8 mouse cellular contexts compared by ENCODE assay signal in the genomic region with DNA sequence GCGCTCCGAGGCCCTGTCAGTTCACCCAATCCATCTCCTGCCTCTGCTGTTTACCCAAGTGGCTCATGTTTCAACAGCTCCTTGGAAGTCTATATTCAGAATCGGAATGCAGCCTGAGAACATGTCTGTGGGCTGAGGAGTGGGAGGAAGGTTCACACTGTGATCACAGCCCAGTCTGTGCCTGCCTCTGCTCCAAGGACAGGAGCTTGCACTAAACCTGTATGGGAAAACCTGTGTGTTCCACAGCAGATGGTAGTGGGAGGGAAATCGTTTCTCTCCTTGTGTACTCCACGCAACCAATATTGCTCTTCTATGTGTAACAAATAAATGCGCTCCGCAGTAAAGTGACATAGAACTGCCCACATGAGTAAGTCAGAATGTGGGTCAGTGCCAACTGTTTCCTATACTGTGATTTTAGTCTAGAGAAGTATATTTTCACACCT.
DNase-seq lines count a peak whose midpoint lies in the region; ATAC-seq lines count a peak whose summit lies in the region.
"Had no signal": no experiment of that assay in that cellular context is flagged by ENCODE, and none has a peak within 500 bp of the region (broad histone marks: within the 10 kb centered on the region; RNA-seq: fewer than 3 reads in every experiment).

No protein-coding gene starts in this region.

- H3K27ac ChIP-seq in midbrain, embryonic 10.5 days (replicated peaks), result 0 out of 2 replicates have a peak overlapping the region, but pooled peaks have one; percentile 29
- H3K27ac ChIP-seq in midbrain, embryonic 16.5 days (ENCODE audit: low read length), result no peak overlapping the region
- peak overlapping the region; percentile 28; the same call in 1 of the 2 replicates for H3K27ac ChIP-seq in embryonic facial prominence, embryonic 14.5 days (replicated peaks; ENCODE audit: low read depth, low read length)
- H3K27ac ChIP-seq in hindbrain, embryonic 14.5 days, result no peak overlapping the region
- H3K27ac ChIP-seq: liver, embryonic 14.5 days had no signal

- H3K4me3 ChIP-seq in midbrain, embryonic 10.5 days, result no peak overlapping the region
- no peak overlapping the region for H3K4me3 ChIP-seq in midbrain, embryonic 16.5 days (ENCODE audit: low read depth, low read length)
- H3K4me3 ChIP-seq in embryonic facial prominence, embryonic 14.5 days (ENCODE audit: low read depth, low read length), result no peak overlapping the region
- H3K4me3 ChIP-seq in hindbrain, embryonic 14.5 days (replicated peaks; ENCODE audit: low read length), result no peak overlapping the region

- no peaks in the 10 kb centered on the region for H3K9me3 ChIP-seq in midbrain, embryonic 10.5 days (replicated peaks)
- no peaks in the 10 kb centered on the region for H3K9me3 ChIP-seq in midbrain, embryonic 16.5 days (replicated peaks; ENCODE audit: control insufficient read depth, low read length, poor library complexity, severe bottlenecking)
- no peaks in the 10 kb centered on the region for H3K9me3 ChIP-seq in embryonic facial prominence, embryonic 14.5 days (ENCODE audit: control insufficient read depth, low read length)
- H3K9me3 ChIP-seq in hindbrain, embryonic 14.5 days (ENCODE audit: control insufficient read depth, low read length), result no peaks in the 10 kb centered on the region

- WGBS in midbrain, embryonic 10.5 days, result 62% methylated on average over 7 of the region's 7 CpGs
- 57% methylated on average over 7 of the region's 7 CpGs for WGBS in midbrain, embryonic 16.5 days
- WGBS in embryonic facial prominence, embryonic 14.5 days, result 47% methylated on average over 7 of the region's 7 CpGs
- 57% methylated on average over 7 of the region's 7 CpGs for WGBS in hindbrain, embryonic 14.5 days

- DNase-seq in midbrain, embryonic 10.5 days (ENCODE audit: low spot score), result peak; percentile 16
- peak; percentile 62 for DNase-seq in embryonic facial prominence, embryonic 14.5 days (ENCODE audit: low spot score)
- no peak for DNase-seq in hindbrain, embryonic 14.5 days (ENCODE audit: low spot score)
- DNase-seq in lung, postnatal 36 days, result peak; percentile 5
- no peak for DNase-seq in adrenal gland, adult 8-10 months
- no peak for DNase-seq in cerebellum, adult 18-20 months

- H3K4me1 ChIP-seq in midbrain, embryonic 10.5 days, result peaks cover 37% of the 10 kb centered on the region
- no peaks in the 10 kb centered on the region for H3K4me1 ChIP-seq in midbrain, embryonic 16.5 days (ENCODE audit: control insufficient read depth, insufficient read depth, low read length)
- H3K4me1 ChIP-seq in embryonic facial prominence, embryonic 14.5 days (ENCODE audit: control insufficient read depth, insufficient read depth, low read length), result no peaks in the 10 kb centered on the region; the same call in 1 of the 2 replicates
- no peaks in the 10 kb centered on the region for H3K4me1 ChIP-seq in hindbrain, embryonic 14.5 days (replicated peaks; ENCODE audit: control insufficient read depth, insufficient read depth, low read length)

- ATAC-seq in midbrain, embryonic 16.5 days, result no peak
- peak; percentile 81 for ATAC-seq in embryonic facial prominence, embryonic 14.5 days (ENCODE audit: low read depth)
- ATAC-seq in hindbrain, embryonic 14.5 days (ENCODE audit: low FRiP score), result 0 out of 2 replicates have a peak, but pooled peaks have one; percentile 40

- no peak overlapping the region for H3K9ac ChIP-seq in midbrain, embryonic 16.5 days (ENCODE audit: low read depth, low read length)
- H3K9ac ChIP-seq in embryonic facial prominence, embryonic 14.5 days (ENCODE audit: low read depth, low read length), result no peak overlapping the region
- H3K9ac ChIP-seq in hindbrain, embryonic 14.5 days, result no peak overlapping the region
- H3K9ac ChIP-seq: liver, embryonic 14.5 days had no signal

- no peaks in the 10 kb centered on the region for H3K36me3 ChIP-seq in midbrain, embryonic 10.5 days
- no peaks in the 10 kb centered on the region for H3K36me3 ChIP-seq in midbrain, embryonic 16.5 days (ENCODE audit: control insufficient read depth, insufficient read depth, low read length)
- no peaks in the 10 kb centered on the region for H3K36me3 ChIP-seq in embryonic facial prominence, embryonic 14.5 days (ENCODE audit: control insufficient read depth, insufficient read depth, low read length)
- no peaks in the 10 kb centered on the region for H3K36me3 ChIP-seq in hindbrain, embryonic 14.5 days (replicated peaks; ENCODE audit: control insufficient read depth, insufficient read depth)

- H3K4me2 ChIP-seq in midbrain, embryonic 16.5 days (ENCODE audit: low read length), result no peak overlapping the region
- H3K4me2 ChIP-seq in embryonic facial prominence, embryonic 14.5 days (ENCODE audit: low read depth, low read length), result no peak overlapping the region
- no peak overlapping the region for H3K4me2 ChIP-seq in hindbrain, embryonic 14.5 days (replicated peaks)

- peaks cover 17% of the 10 kb centered on the region; the same call in 1 of the 2 replicates for H3K27me3 ChIP-seq in midbrain, embryonic 10.5 days (ENCODE audit: low read depth, poor library complexity, severe bottlenecking)
- H3K27me3 ChIP-seq in midbrain, embryonic 16.5 days (ENCODE audit: control insufficient read depth, insufficient read depth, low read depth, low read length), result no peaks in the 10 kb centered on the region
- H3K27me3 ChIP-seq in embryonic facial prominence, embryonic 14.5 days (replicated peaks; ENCODE audit: control insufficient read depth, insufficient read depth, low read length), result no peaks in the 10 kb centered on the region
- H3K27me3 ChIP-seq in hindbrain, embryonic 14.5 days (ENCODE audit: control insufficient read depth, insufficient read depth, low read length), result no peaks in the 10 kb centered on the region

Comparison
In these comparisons a context has a peak if more than half of its experiments do, and no peak if none do; other contexts are left out.
1. H3K27ac ChIP-seq: peak in midbrain, embryonic 10.5 days (single experiment) and embryonic facial prominence, embryonic 14.5 days (single experiment); none in midbrain, embryonic 16.5 days (single experiment) and hindbrain, embryonic 14.5 days (single experiment).
2. DNase-seq: peak in midbrain, embryonic 10.5 days (single experiment), embryonic facial prominence, embryonic 14.5 days (single experiment) and lung, postnatal 36 days (single experiment); none in hindbrain, embryonic 14.5 days (single experiment), adrenal gland, adult 8-10 months (single experiment) and cerebellum, adult 18-20 months (0 of 2).